Mouse (Mus musculus) megakaryocyte progenitor cell, adult 5-6 weeks (primary cell): ENCODE results near the gene Car5b. TPM values are rescaled to one million over a fixed set of nuclear protein-coding genes. Genes with fewer than 3 reads are reported as not detected.

Experiments used
- ATAC-seq: replicated peaks from 2 replicates; pipeline ENCODE4 v1.8.0; 2016; ENCODE audit warnings: mild to moderate bottlenecking, moderate TSS enrichment, inconsistent platforms; ENCODE audit not compliant: poor library complexity
- total RNA-seq, 2 experiments: library from RNA; stranded (forward) in 1 of 2; stranded (reverse) in 1 of 2; fragments of 157-497, 149-512 nt in 1 of 2; fragments of 200-1000 nt in 1 of 2; gene quantifications; 2 replicates each; pipeline versions ENCODE4 v1.2.3 to v1.2.4; 2015 to 2017

Gene Car5b
- total RNA-seq (2015) (0.30 TPM in 1 of 2 replicates, not detected in the other), total RNA-seq (2017) (0.21 and 0.24 TPM in 2 replicates)

DNA sequence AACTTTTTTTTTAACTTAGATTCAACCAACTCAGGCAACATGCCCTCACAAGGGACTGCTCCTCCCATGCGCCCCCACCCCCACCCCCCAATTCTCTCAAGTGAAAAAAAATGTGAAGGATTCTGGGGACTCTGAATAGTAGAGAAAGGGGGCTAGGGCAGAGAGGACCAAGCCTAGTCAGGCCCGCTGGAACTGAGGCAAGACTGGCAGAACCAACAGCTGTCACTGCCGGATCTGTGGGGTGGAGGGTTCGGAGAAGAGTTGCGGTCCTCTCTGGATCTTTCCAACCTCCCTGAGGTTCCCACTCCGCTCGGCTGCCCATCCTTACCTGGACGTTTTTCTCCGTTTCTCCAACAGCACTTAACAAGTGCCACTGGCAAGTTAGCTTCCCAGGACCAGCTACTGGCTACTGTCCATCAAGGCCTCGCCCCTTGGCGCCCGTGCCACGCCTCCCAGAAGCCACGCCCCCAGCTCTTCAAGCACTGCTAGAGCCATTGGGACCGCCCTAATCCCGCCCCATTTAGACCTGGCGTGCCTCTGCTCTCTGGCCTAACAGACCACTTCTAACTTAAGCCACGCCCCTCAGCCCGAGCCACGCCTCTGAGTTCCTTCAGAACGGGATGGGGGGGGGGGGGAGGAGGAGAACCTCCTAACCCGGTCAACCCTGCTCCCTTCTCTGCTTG is at the start of gene Car5b:
TSS of gene Car5b (minus strand) at position 391 of the 683 bp plus-strand sequence.
- ATAC-seq: peak; percentile 100

DNA sequence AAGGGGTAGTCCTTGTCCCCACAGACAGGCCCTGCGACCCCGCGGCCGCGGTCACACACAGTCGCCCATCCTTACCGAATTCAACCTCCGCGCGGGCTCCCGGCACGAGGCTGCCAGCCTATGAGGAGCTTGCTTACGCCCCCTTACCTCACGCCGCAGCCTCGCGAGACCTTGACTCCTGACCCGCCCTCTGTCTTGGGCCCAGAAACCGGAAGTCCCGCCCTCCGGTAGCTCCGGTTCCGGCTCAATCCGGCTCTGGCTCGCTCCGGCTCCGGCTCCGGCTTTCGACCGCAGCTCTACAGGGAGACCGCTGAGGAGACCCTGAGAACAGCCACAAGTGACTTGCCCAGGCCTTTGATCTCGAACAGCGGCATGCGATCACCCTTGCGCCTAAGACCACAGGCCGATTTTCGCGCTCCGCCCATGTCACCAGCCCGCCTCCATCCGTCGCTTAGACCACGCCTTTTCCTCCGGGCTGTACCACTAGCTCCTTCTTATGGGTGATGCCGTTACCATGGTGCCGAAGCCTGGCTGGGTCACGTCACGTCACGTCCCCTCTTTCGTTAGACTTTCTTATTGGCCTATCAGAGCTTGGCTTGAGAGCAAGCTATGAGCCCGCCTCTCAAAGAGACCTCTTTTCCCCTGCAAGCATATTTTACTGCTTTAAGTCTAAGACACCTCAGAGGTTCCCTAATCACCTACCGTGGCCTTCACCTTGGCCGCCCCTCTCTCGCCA is 48.4 kb upstream of the Car5b start, which contains the start of gene Siah1b:
TSS of gene Siah1b (minus strand) at position 454 of the 736 bp plus-strand sequence.
- ATAC-seq: peak; percentile 96

DNA sequence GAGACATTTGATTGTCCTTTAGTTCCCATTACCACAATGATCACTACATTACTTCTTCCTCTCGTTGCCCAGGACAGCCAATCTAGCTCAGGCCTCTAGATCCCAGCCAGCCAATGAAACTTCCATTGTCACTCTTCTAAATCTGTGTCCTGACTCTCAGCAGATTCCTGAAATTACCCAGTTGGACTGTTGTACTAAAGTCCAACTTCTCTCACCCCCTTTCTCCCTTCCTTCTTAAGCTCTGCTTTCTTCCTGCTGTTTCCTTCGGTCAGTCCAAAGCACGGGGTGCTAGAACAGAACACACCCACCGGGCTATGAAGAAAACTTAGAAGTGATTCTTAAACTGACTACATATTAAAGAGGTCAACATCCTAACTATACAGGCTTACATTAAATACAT is 41.2 kb upstream of the Car5b start:
- no peak for ATAC-seq

DNA sequence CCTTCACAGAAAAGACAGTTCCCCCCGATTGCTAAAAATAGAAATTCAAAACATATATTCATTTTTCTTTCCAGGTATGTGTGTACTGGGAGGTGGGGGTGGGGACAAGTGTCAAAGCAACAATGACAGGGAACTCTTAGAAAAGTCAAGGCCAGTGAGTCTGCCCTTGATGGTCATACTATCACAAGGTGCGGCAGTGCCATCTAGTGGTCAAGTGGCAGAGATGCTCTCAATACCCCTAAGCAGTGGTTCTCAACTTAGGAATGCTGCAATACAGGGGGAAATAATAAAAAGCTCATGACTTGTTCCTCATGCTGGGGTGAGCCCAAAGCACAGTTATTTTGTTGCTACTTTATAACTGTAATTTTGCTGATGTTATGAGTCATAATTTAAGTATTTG is 38.4 kb upstream of the Car5b start:
- peak; percentile 100 for ATAC-seq

DNA sequence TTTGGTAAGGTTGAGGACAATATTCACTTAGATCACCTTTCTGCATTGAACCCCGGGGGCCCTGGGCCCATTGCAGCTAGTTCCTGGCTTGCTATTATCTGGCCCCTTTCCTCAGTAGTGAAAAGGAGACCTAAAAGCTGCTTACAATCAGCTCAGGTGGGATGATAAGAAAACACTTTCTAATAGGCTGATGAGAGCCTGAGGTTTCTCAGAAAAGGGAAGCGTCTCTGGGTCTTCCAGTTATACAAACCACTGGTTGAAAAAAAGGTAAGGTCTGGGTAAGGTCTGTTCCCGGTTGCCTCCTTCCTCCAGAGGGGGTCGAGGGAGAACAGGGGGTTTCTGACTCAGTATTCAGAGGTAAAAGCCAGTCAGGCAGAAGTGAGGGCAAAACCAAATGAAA is 31.3 kb upstream of the Car5b start:
- ATAC-seq: no peak

DNA sequence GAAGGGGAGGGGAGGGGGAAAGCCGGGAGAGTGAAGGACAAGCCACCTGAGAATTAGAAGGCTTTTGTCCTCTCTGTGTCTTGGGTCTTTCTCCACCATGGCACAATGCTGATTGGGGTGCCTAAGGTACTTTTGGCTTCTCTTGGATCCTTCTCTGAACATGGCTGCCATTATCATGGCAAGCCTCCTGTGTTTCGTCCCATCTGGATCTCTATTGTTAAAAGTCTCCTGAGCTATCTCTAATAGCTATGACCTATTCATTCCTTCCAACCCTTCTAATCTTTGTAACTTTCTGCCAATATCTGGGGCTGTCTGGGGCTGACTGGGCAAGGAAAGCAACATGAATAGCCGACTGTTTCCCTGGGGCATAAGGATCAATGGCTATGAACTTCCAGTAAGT is 30.7 kb upstream of the Car5b start:
- ATAC-seq: peak; percentile 53

DNA sequence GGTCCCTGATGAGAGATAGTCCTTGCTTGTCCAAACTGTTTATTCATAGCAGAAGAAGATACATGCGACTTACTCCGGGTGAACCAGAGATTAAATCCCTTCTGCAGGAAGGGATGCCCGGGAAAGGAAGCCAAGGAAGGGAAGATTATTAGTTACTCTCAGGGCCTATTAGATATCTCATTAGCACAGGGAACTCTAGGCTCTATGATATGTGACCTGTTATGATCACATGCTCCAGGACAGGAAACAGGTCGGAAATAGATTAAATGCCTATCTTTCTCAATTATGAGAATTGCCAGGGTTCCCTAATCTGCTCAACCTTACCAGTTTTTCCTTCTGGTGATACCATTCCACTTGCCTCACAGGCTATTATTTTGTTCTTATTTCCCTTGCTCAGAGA is 27.9 kb upstream of the Car5b start:
- ATAC-seq: peak; percentile 85

DNA sequence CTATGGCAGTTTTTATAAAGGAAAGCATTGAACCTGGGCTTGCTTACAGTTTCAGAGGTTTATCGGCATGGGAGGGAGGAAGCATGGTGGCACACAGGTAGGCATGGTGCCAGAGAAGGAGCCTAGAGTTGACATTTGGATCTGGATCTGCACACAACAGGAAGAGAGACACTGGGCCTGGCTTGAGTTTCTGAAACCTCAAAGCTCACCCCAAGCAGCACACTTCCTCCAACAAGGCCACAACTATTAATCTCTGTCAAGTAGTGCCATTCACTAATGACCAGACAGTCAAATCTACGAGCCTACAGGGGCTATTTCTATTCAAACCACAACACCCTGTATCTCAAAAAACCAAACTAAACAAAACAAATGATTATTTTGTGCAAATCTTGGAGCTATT is 18.9 kb upstream of the Car5b start:
- ATAC-seq: peak; percentile 72

DNA sequence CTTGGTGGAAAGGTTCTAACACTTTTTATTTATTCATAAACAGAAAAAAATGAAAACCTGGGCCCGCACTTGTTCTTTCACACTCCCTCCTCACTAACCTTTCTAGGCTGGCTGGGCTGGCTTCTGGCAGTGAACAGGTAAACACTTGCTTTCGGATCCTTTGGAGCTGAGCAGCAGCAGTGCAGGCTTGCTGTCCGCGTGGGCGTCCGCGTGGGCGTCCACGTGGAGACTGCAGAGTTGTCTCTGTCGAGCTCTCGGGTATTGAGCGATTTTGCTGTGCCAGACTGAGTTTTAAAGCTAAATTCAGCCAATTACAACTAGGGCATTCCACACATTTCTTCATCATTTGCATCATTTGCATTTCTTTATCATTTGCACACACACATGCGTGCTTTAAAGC is 14.3 kb upstream of the Car5b start:
- no peak for ATAC-seq

DNA sequence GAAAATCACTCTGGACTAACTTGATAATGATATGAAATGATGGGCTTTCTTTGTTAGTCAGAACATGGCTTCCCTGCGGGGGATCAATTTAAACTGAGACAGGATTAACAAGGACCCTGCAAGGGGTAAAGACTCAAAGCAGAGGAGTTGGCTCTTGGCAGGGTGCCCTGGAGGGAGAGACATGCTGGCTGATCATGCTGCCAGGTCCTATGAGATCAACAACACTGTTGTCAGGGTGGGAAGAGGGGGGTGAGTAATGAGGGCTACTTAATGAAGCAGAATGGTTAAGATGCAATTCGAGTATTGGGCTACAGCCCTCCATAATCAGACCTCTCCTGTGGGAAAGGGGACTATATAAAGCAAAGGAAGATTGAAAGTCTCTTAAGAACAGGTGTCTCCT is 11.1 kb upstream of the Car5b start:
- no peak for ATAC-seq

DNA sequence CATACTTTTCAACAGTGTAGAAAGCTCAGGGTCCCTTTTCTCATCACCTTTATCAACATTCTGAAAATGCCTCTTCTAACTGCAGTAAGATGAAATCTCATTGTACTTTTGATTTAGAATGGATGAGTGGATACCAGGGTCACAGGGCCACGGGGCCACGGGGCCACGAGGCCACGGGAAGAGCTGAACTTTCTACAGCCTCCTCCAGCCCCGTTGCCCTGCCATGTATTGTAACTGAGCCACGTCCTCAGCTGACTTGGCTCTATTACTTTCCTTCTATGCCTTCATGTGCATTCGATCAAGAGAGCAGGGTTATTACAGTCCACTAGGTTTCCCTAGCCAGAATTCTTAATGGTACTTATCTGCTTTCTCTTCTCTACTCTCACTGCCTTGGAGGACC is 8.1 kb upstream of the Car5b start:
- no peak for ATAC-seq

DNA sequence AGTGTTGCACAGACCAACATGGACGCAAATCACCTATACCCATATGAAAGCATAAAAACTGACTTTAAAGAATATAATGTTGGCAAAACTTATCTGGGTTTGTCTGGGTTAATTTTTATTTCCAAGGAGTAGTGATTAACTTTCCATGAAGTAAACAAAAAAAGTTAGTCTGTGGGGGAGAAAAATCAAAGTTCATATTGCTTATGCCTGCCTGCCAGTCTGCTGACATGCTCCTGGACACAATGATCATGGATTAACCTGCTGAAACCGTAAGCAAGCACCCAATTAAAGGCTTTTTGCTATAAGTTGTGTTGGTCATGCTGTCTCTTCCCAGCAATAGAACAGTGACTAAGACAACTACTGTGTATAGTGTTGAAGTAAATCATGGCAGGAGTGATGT is 7.6 kb upstream of the Car5b start:
- no peak for ATAC-seq

DNA sequence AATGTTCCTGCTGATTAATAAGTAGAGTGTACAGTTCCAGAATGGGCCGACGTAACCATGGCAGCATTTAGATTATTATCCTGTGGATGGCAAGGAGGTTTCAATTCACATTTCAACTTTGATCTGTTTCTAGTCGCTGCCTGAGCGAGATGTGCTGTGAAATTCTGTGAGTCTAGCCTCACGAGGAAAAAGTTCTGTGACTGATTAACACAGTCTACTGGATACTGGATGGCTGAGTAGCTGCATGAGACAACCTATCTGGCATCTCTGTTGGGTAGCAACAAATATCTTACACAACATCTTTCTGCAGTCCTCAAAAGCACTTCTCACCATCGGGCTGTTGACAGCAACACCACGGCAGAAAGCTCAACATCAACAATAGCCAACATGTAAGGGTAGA is 4.7 kb upstream of the Car5b start:
- no peak for ATAC-seq

DNA sequence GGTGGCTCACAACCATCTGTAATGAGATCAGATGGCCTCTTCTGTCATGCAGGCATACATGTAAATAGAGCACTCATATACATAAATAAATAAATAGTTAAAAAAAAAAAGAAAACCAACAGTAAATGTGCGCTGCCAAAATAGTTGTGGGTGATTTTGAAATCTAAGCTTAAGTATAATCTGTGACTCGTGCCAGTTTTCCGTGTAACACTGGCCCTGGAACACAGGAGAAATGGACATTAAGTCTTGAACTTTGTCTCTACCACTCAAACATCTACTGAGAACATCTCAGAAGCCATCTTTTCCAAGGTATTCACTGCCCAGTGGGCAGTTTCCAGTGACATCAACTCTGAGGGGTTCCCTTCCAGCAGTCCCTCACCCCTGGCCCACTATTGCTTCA is 12.2 kb downstream of the Car5b start:
- no peak for ATAC-seq

DNA sequence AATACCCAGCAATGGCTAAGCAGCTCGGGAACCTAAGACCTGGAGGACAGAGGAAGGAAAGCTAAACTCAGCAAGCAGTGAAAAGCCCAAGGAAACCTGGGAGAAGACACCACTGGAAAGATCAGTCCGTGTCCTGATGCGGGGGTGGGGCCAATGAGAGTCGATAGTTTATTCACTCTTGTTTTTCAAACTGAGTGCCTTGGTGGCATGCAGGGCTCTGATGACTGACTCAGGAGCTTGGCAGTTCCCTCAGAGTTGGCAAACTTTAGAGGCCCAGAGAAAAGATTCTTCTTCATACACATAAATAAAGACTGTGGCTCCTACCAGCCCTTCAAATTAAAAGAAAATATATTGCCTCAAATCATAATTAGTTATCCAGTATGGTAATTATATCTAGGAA is 12.8 kb downstream of the Car5b start:
- ATAC-seq: no peak

DNA sequence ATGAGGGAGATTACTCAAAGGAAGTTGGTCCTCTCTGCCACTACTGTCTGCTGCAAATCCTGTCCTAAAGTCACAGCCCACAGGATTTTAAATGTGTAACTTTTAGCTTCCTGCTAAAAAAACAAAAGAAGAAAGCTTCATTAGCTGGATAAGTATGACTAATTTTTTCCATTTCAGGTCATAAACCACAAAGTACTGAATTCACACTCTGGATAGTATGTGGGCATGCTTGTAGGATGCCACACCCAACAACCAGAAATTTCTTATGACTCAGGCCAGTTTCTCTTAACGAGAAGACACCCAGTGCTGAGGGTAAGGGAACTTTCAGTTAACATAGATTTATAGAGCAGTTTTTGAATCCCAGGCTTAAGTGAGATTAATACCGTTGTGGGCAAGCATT is 14.5 kb downstream of the Car5b start:
- peak; percentile 71 for ATAC-seq

DNA sequence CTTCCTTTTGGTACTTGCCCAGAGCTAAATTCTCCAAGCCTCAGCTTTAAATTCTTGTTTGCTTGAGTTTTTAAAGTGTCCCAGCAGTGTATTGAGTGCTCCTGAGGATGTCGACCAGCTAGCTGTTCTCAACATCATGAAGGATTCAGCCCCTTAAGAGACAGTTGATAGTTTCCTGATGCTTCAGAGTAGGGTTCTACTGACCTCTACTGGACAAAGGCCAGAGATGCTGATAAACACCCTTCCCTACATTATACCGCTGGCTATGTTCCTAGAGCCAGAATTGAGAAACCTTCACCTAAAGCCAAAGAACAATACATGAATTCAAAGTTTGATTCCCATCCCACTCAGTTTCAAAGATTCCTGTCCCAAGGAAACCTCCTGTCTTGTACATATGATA is 23.0 kb downstream of the Car5b start:
- ATAC-seq: peak; percentile 96

DNA sequence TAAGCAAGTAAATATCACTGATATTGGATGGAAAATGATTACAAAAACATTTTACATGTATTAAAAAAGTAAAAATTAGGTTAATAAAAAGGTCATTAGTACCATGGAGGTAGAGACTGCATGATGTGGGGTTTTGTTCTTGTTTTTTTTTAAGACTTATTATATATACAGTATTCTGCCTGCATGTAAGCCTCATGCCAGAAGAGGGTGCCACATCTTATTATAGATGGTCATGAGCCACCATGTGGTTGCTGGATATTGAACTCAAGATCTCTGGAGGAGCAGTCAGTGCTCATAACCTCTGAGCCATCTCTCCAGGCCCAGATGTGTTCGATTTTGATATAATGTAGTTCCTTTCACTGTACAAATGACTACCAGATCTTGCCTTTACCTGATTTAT is 27.9 kb downstream of the Car5b start:
- ATAC-seq: peak; percentile 57

DNA sequence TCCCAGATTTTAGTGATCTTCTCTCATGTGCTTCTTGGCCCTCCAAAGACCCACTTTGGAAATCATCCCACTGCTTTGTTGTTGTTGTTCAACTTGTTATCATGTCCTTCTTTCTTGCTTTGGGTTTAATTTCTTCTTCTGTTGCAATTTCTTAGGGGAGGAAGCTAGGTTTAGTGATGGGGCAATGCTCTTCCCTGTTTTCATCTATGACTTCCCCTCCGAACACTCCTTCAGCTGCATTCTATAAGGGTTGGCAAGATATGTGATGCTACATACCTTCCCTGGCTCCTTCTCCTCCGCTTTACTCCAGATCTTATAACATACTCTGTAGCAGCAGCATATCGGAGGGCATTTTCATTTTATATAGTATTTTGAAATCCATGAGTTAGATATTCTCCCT is 31.0 kb downstream of the Car5b start:
- peak; percentile 76 for ATAC-seq

DNA sequence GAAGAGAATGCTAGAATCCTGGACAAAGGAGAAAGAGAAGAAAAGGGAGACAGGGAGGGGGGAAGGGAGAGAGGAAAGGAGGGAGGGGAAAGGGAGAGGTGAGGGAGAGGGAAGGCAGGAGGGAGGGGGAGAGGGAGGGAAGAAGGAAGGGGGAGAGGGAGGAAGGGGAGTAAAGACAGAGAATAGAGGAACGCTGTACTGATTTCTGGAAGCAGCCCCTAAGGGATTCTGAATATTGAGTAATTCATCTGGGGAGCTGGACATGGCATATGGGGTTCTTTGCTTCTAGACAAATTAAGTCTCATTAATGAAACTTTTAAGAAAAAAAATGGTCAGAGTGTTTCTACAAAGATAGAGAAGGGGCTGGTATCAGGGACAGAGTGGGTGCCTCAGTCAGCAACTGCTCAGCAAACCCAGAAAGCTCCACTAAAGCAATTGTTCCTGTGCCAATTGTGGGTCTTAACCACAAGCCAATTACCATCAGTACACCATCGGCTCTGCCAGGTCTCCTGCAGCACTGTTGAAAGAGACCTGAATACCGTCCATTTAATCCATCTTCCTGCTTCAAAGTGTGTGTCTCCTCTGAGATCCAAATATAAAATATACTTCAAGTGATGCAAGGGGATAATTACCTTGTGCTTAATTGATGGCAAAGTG is 40.0 kb downstream of the Car5b start:
- ATAC-seq: peak; percentile 64

DNA sequence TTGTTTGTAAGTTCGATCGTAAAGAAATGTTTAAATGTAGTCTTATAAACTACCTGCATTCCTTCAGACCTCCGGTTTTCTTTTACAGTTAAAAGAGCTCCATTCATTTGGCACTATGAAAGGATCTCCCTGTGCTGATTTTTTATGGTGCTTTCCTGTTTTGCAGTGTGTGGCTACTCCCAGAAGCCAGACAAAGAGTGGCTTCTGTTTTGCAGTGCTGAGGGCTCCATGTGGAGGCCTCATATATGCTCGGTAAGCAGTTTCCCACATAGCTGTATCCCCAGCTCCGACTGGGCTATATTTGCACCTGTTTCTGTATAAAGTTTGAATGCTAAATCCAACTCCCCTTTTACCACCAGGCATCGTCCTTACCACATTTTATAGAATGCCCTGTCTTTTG is 45.7 kb downstream of the Car5b start:
- no peak for ATAC-seq

DNA sequence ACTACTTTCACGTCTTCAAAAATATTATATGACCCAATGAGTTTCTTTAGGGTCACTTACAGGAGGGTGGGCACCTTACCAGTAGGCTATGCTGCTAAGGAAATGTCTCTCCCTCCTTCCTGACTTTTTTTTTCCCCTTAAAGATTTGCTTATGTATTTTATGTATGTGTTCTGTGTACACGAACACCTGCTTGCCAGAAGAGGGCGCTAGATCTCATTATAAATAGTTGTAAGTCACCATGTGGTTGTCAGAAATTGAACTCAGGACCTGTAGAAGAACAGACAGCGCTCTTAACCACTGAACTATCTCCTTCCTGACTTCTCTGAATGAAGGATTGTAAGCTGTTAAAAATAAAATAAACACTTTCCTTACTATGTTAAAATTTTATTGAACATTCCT is 46.3 kb downstream of the Car5b start:
- ATAC-seq: 0 out of 2 replicates have a peak, but pooled peaks have one; percentile 52
